Mouse (Mus musculus): ENCODE measurements around the gene Elk4. TPM values are rescaled to one million over a fixed set of nuclear protein-coding genes. Genes with fewer than 3 reads are reported as not detected.
A peak's percentile ranks its signal among the peaks of the same experiment; 100 is the strongest.

Gene Elk4
- total RNA-seq, 2 experiments from 2014 or later = 48.7 to 54.6 TPM

- DNase-seq (ENCODE audit: low spot score in 2 of 2) = peak; percentile 63 to 68
- intact Hi-C loops (cut with DNase I) = loop anchor here (5.0 kb wide), 2 partner anchors 44 to 136 kb away; no protein-coding TSS in a partner anchor
Measured at GRCm38 (mm10) chr1:131981378-131982013, 25.9 kb upstream of the Elk4 start.

GRCm38 (mm10) chr1:131982907-131983306 lies 24.5 kb upstream of the Elk4 start:
- intact Hi-C loops (cut with DNase I) = loop anchor here (5.0 kb wide), 2 partner anchors 46 to 134 kb away; no protein-coding TSS in a partner anchor
- DNase-seq (ENCODE audit: low spot score in 2 of 2) = peak; percentile 60 to 62

GRCm38 (mm10) chr1:131983806-131984205 lies 23.6 kb upstream of the Elk4 start:
- intact Hi-C loops (cut with DNase I) = loop anchor here (5.0 kb wide), 2 partner anchors 47 to 133 kb away; no protein-coding TSS in a partner anchor

GRCm38 (mm10) chr1:131987432-131987831 lies 20.0 kb upstream of the Elk4 start:
- intact Hi-C loops (cut with DNase I) = no loop called here
- no peak for DNase-seq (ENCODE audit: low spot score in 2 of 2)

More at GRCm38 (mm10) chr1:131983806-131984205, 23.6 kb upstream of the Elk4 start:
- DNase-seq (ENCODE audit: low spot score in 2 of 2) = no peak

- no peak for DNase-seq (ENCODE audit: low spot score in 2 of 2)
- intact Hi-C loops (cut with DNase I) = no loop called here
Measured at GRCm38 (mm10) chr1:131989476-131989875, 17.9 kb upstream of the Elk4 start.

- intact Hi-C loops (cut with DNase I) = no loop called here
- DNase-seq (ENCODE audit: low spot score in 2 of 2) = no peak
Measured at GRCm38 (mm10) chr1:131990083-131990760, 17.2 kb upstream of the Elk4 start.

- no peak for DNase-seq (ENCODE audit: low spot score in 2 of 2)
- intact Hi-C loops (cut with DNase I) = no loop called here
Measured at GRCm38 (mm10) chr1:131992561-131993001, 14.8 kb upstream of the Elk4 start.

- intact Hi-C loops (cut with DNase I) = no loop called here
- no peak for DNase-seq (ENCODE audit: low spot score in 2 of 2)
Measured at GRCm38 (mm10) chr1:131993169-131994040, 14.0 kb upstream of the Elk4 start.

GRCm38 (mm10) chr1:131995062-131995461 lies 12.3 kb upstream of the Elk4 start:
- DNase-seq (ENCODE audit: low spot score in 2 of 2) = no peak
- intact Hi-C loops (cut with DNase I) = loop anchor here (1.0 to 5.0 kb wide), 2 partner anchors 52 to 121 kb away; no protein-coding TSS in a partner anchor

- no peak for DNase-seq (ENCODE audit: low spot score in 2 of 2)
- intact Hi-C loops (cut with DNase I) = no loop called here
Measured at GRCm38 (mm10) chr1:132000506-132000905, 6.9 kb upstream of the Elk4 start.

- intact Hi-C loops (cut with DNase I) = no loop called here
Measured at GRCm38 (mm10) chr1:132001880-132002330, 5.5 kb upstream of the Elk4 start.

GRCm38 (mm10) chr1:132003111-132003510 lies 4.3 kb upstream of the Elk4 start:
- no peak for DNase-seq (ENCODE audit: low spot score in 2 of 2)
- intact Hi-C loops (cut with DNase I) = no loop called here

More at GRCm38 (mm10) chr1:132001880-132002330, 5.5 kb upstream of the Elk4 start:
- no peak for DNase-seq (ENCODE audit: low spot score in 2 of 2)

GRCm38 (mm10) chr1:132003817-132004216 lies 3.6 kb upstream of the Elk4 start:
- intact Hi-C loops (cut with DNase I) = no loop called here
- no peak for DNase-seq (ENCODE audit: low spot score in 2 of 2)

GRCm38 (mm10) chr1:132004574-132005180 lies 2.7 kb upstream of the Elk4 start:
- intact Hi-C loops (cut with DNase I) = loop anchor here (5.0 kb wide), 1 partner anchor 38 kb away; no protein-coding TSS in a partner anchor
- DNase-seq (ENCODE audit: low spot score in 2 of 2) = no peak

- intact Hi-C loops (cut with DNase I) = loop anchor here (5.0 kb wide), 1 partner anchor 37 kb away; no protein-coding TSS in a partner anchor
- no peak for DNase-seq (ENCODE audit: low spot score in 2 of 2)
Measured at GRCm38 (mm10) chr1:132005466-132005865, 1.9 kb upstream of the Elk4 start.

GRCm38 (mm10) chr1:132006046-132006445 lies 1.4 kb upstream of the Elk4 start:
- intact Hi-C loops (cut with DNase I) = loop anchor here (5.0 kb wide), 1 partner anchor 36 kb away; no protein-coding TSS in a partner anchor
- no peak for DNase-seq (ENCODE audit: low spot score in 2 of 2)

GRCm38 (mm10) chr1:132006721-132007120 lies 686 bp upstream of the Elk4 start:
- DNase-seq (ENCODE audit: low spot score in 2 of 2) = no peak
- intact Hi-C loops (cut with DNase I) = loop anchor here (5.0 kb wide), 1 partner anchor 36 kb away; no protein-coding TSS in a partner anchor

GRCm38 (mm10) chr1:132007828-132008827 lies 721 bp downstream of the Elk4 start:
- peak; percentile 83 to 87 for DNase-seq (ENCODE audit: low spot score in 2 of 2)
- intact Hi-C loops (cut with DNase I) = loop anchor here (5.0 kb wide), 1 partner anchor 34 kb away; no protein-coding TSS in a partner anchor
